Mouse (Mus musculus): Measurements from ENCODE around the gene Cd59a. TPM values are rescaled to one million over a fixed set of nuclear protein-coding genes. Genes with fewer than 3 reads are reported as not detected.

Gene Cd59a
- total RNA-seq, 2 experiments from 2014 or later: 4.0 to 4.8 TPM

- no peak for TF ChIP-seq CTCF (IDR thresholded peaks at IDR 0.05)
- no peak for DNase-seq (ENCODE audit: extremely low spot score in 1 of 2, low spot score in 2 of 2)
- intact Hi-C loops (cut with DNase I): no loop called here
- H3K27ac ChIP-seq: no peak overlapping the region
- H3K4me3 ChIP-seq: no peak overlapping the region
Observed at GRCm38 (mm10) chr2:104128803-104129531, 33.4 kb downstream of the Cd59a start.

- TF ChIP-seq CTCF (IDR thresholded peaks at IDR 0.05): no peak
- intact Hi-C loops (cut with DNase I): loop anchor here (5.0 kb wide), 1 partner anchor 457 kb away; no protein-coding TSS in a partner anchor
- H3K4me3 ChIP-seq: no peak overlapping the region
- no peak for DNase-seq (ENCODE audit: extremely low spot score in 1 of 2, low spot score in 2 of 2)
- H3K27ac ChIP-seq: no peak overlapping the region
Observed at GRCm38 (mm10) chr2:104130165-104130564, 34.6 kb downstream of the Cd59a start.

GRCm38 (mm10) chr2:104130969-104131368 lies 35.4 kb downstream of the Cd59a start:
- no peak overlapping the region for H3K4me3 ChIP-seq
- peak; percentile 56 for TF ChIP-seq CTCF (IDR thresholded peaks at IDR 0.05)
- no peak for DNase-seq (ENCODE audit: extremely low spot score in 1 of 2, low spot score in 2 of 2)

GRCm38 (mm10) chr2:104132266-104132859 lies 36.8 kb downstream of the Cd59a start:
- no peak overlapping the region for H3K4me3 ChIP-seq
- intact Hi-C loops (cut with DNase I): loop anchor here (5.0 kb wide), 1 partner anchor 455 kb away; no protein-coding TSS in a partner anchor
- TF ChIP-seq CTCF (IDR thresholded peaks at IDR 0.05): no peak
- no peak overlapping the region for H3K27ac ChIP-seq
- no peak for DNase-seq (ENCODE audit: extremely low spot score in 1 of 2, low spot score in 2 of 2)

More at GRCm38 (mm10) chr2:104130969-104131368, 35.4 kb downstream of the Cd59a start:
- intact Hi-C loops (cut with DNase I): loop anchor here (5.0 kb wide), 1 partner anchor 456 kb away; no protein-coding TSS in a partner anchor
- no peak overlapping the region for H3K27ac ChIP-seq

- no peak for DNase-seq (ENCODE audit: extremely low spot score in 1 of 2, low spot score in 2 of 2)
- no peak for TF ChIP-seq CTCF (IDR thresholded peaks at IDR 0.05)
- H3K4me3 ChIP-seq: no peak overlapping the region
- intact Hi-C loops (cut with DNase I): loop anchor here (5.0 kb wide), 1 partner anchor 454 kb away; no protein-coding TSS in a partner anchor
- no peak overlapping the region for H3K27ac ChIP-seq
Observed at GRCm38 (mm10) chr2:104133042-104133810, 37.6 kb downstream of the Cd59a start.

- Histone ChIP-seq H3K4me3 (no peak overlapping the region), H3K27ac (no peak overlapping the region)
- intact Hi-C loops (cut with DNase I): loop anchor here (1.0 to 5.0 kb wide), 2 partner anchors 288 to 453 kb away; no protein-coding TSS in a partner anchor
- peak; percentile 95 for TF ChIP-seq CTCF (IDR thresholded peaks at IDR 0.05)
- peak; percentile 65 to 72 for DNase-seq (ENCODE audit: extremely low spot score in 1 of 2, low spot score in 2 of 2)
Observed at GRCm38 (mm10) chr2:104134150-104135056, 38.8 kb downstream of the Cd59a start.

GRCm38 (mm10) chr2:104135920-104136319 lies 40.3 kb downstream of the Cd59a start:
- DNase-seq (ENCODE audit: extremely low spot score in 1 of 2, low spot score in 2 of 2): no peak
- no peak for TF ChIP-seq CTCF (IDR thresholded peaks at IDR 0.05)
- H3K27ac ChIP-seq: no peak overlapping the region
- H3K4me3 ChIP-seq: no peak overlapping the region
- intact Hi-C loops (cut with DNase I): no loop called here

GRCm38 (mm10) chr2:104142140-104142539 lies 46.5 kb downstream of the Cd59a start:
- no peak for TF ChIP-seq CTCF (IDR thresholded peaks at IDR 0.05)
- H3K4me3 ChIP-seq: no peak overlapping the region
- DNase-seq (ENCODE audit: extremely low spot score in 1 of 2, low spot score in 2 of 2): no peak

GRCm38 (mm10) chr2:104144004-104144403 lies 48.4 kb downstream of the Cd59a start:
- intact Hi-C loops (cut with DNase I): no loop called here
- TF ChIP-seq CTCF (IDR thresholded peaks at IDR 0.05): no peak

More at GRCm38 (mm10) chr2:104142140-104142539, 46.5 kb downstream of the Cd59a start:
- no peak overlapping the region for H3K27ac ChIP-seq
- intact Hi-C loops (cut with DNase I): no loop called here

GRCm38 (mm10) chr2:104145983-104146382 lies 50.4 kb downstream of the Cd59a start:
- peak; percentile 39 to 63 for DNase-seq (ENCODE audit: extremely low spot score in 1 of 2, low spot score in 2 of 2)
- TF ChIP-seq CTCF (IDR thresholded peaks at IDR 0.05): peak; percentile 32
- no peak overlapping the region for H3K27ac ChIP-seq

More at GRCm38 (mm10) chr2:104144004-104144403, 48.4 kb downstream of the Cd59a start:
- no peak for DNase-seq (ENCODE audit: extremely low spot score in 1 of 2, low spot score in 2 of 2)
- Histone ChIP-seq H3K27ac (no peak overlapping the region), H3K4me3 (no peak overlapping the region)

More at GRCm38 (mm10) chr2:104145983-104146382, 50.4 kb downstream of the Cd59a start:
- intact Hi-C loops (cut with DNase I): no loop called here
- H3K4me3 ChIP-seq: no peak overlapping the region
